Mouse (Mus musculus): ENCODE measurements around the gene Spn. TPM values are rescaled to one million over a fixed set of nuclear protein-coding genes. Genes with fewer than 3 reads are reported as not detected.

Spn gene
- 100 to 1,000 TPM in 1 of 2 experiments, 10 to 100 TPM in 1; 81.1 to 120 TPM for polyA plus RNA-seq (2017; shearing (Covaris generic))

DNA sequence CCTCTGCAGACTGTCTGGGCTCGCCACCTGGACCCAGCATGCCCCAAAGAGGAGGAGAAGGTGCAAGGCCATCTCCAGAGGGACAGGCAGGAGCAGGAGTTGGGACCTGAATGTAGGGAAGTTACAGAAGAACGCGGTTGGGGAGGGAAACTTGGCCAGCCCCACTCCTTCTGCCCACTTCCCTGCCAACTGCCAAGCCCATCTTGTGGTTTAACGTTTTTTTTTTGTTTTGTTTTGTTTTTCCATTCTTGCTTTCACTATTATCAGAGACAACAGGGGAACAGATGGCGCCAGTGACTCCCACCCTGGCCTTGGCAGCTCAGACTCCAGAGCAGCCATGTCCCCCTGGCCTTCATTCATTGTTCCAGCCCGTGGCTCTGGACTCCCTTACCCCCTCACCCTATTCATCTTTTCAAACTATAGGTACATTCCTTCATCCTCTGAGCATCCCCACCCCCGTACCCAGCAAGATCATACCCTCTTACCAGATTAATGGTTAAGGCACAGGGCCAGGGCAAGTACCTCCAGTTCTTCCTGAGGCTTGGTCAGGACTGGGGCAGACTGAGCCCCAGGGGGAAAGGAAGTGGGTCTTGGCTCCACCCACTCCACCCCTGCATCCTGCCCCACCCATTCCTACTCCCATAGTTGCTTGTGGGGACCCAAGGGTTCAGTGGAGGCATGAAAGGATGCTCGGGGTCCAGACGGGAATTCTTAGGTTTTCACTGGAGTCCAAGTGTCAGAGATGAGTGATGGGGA, at the start of gene Spn:
Gene Spn, minus strand, starts transcription at position 562 of the 756 bp plus-strand sequence.

GRCm38 (mm10) chr7:127121911-127122270, 15.7 kb downstream of the Spn start, which contains the start of gene Qprt:
Gene Qprt, minus strand, starts transcription at chr7:127122226.

GRCm38 (mm10) chr7:127091114-127091896, 46.3 kb downstream of the Spn start, which contains the start of gene AI467606:
Gene AI467606, plus strand, starts transcription at chr7:127091359.

DNA sequence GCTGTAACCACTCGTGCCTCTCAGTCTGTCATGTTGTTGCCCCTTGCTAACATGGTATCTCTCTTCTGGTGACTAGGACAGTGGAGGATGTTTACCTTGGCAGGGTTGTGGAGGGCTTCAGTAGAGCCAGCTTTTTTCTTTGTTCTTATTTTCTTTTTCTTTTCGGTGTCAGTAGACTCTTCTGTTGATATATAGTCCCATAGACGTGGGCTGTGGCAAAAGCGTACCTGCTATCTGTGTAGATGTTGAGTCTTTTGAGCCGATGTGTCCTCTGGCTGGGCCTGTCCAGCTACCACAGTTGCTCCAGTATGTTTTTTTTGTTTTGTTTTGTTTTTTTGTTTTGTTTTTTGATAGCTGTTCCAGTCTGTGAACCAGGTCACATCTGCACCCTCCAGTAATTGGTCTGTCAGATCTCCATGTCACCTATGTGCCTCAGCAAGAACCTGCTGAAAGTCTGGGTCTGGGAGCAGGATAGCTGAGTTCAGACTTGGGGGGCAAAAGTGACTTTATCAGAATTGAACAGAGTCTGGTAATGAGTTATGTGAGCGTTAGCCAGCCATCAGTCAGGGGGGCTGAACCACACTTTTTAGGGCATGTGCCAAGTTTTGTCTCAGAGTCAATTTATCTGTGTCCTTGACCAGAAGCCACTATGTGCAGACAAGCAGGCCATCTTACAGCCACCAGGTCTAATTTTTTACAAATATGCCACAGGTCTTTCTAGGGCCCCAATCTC, 50.2 kb downstream of the Spn start, which contains the start of gene Zg16:
Gene Zg16, minus strand, starts transcription at position 51 of the 733 bp plus-strand sequence.

Other genes starting within 250 kb of the Spn start
- gene Tmem219, start 214.9 kb downstream of the Spn start, polyA plus RNA-seq (2017; shearing (Covaris generic)), result 10 to 100 TPM; 39.4 to 53.1 TPM
- 10 to 100 TPM; 31.6 to 38.0 TPM for gene Kctd13, start 208.9 kb downstream of the Spn start, polyA plus RNA-seq (2017; shearing (Covaris generic))
- gene Asphd1, start 188.2 kb downstream of the Spn start, polyA plus RNA-seq (2017; shearing (Covaris generic)), result under 1 TPM; 0.19 to 0.69 TPM
- 1 to 10 TPM in 1 of 2 experiments, under 1 TPM in 1; 0.74 to 1.0 TPM for gene Sez6l2, start 187.3 kb downstream of the Spn start, polyA plus RNA-seq (2017; shearing (Covaris generic))
- gene Cdipt, start 161.9 kb downstream of the Spn start, polyA plus RNA-seq (2017; shearing (Covaris generic)), result 100 to 1,000 TPM; 248 to 261 TPM
- 1 to 10 TPM in 1 of 2 experiments, under 1 TPM in 1; 0.94 to 3.5 TPM for gene Cdiptos, start 161.7 kb downstream of the Spn start, polyA plus RNA-seq (2017; shearing (Covaris generic))
- 10 to 100 TPM; 49.5 to 51.3 TPM for gene Mvp, start 123.2 kb downstream of the Spn start, polyA plus RNA-seq (2017; shearing (Covaris generic))
- 1 to 10 TPM in 1 of 2 experiments, under 1 TPM in 1; 0.71 to 3.4 TPM for gene Pagr1b, start 121.3 kb downstream of the Spn start, polyA plus RNA-seq (2017; shearing (Covaris generic))
- 100 to 1,000 TPM; 140 to 147 TPM for gene Pagr1a, start 120.5 kb downstream of the Spn start, polyA plus RNA-seq (2017; shearing (Covaris generic))
- 10 to 100 TPM; 35.6 to 68.8 TPM for gene Gm42742, start 116.7 kb downstream of the Spn start, polyA plus RNA-seq (2017; shearing (Covaris generic))
- gene Prrt2, start 116.6 kb downstream of the Spn start, polyA plus RNA-seq (2017; shearing (Covaris generic)), result 10 to 100 TPM in 1 of 2 experiments, 1 to 10 TPM in 1; 9.5 to 16.8 TPM
- 100 to 1,000 TPM; 152 to 157 TPM for gene Maz, start 110.8 kb downstream of the Spn start, polyA plus RNA-seq (2017; shearing (Covaris generic))
- 10 to 100 TPM; 10.1 to 11.0 TPM for gene Kif22, start 95.4 kb downstream of the Spn start, polyA plus RNA-seq (2017; shearing (Covaris generic))
- gene Zg16, start 50.5 kb downstream of the Spn start, polyA plus RNA-seq (2017; shearing (Covaris generic)), result 1 to 10 TPM in 1 of 2 experiments, not detected in 1; 1.0 TPM
- gene AI467606, start 46.5 kb downstream of the Spn start, polyA plus RNA-seq (2017; shearing (Covaris generic)), result 100 to 1,000 TPM; 320 to 356 TPM
- 10 to 100 TPM; 17.9 to 21.1 TPM for gene Qprt, start 15.6 kb downstream of the Spn start, polyA plus RNA-seq (2017; shearing (Covaris generic))
- gene Cd2bp2, start 58.2 kb upstream of the Spn start, polyA plus RNA-seq (2017; shearing (Covaris generic)), result 10 to 100 TPM; 59.9 to 63.9 TPM
- gene Tbc1d10b, start 70.6 kb upstream of the Spn start, polyA plus RNA-seq (2017; shearing (Covaris generic)), result 100 to 1,000 TPM in 1 of 2 experiments, 10 to 100 TPM in 1; 71.6 to 101 TPM
- gene Mylpf, start 71.1 kb upstream of the Spn start, polyA plus RNA-seq (2017; shearing (Covaris generic)), result 10 to 100 TPM; 11.1 to 22.9 TPM
- gene Zfp553, start 95.2 kb upstream of the Spn start, polyA plus RNA-seq (2017; shearing (Covaris generic)), result 10 to 100 TPM; 20.4 to 32.8 TPM
- 100 to 1,000 TPM; 433 to 501 TPM for gene Sept1, start 95.3 kb upstream of the Spn start, polyA plus RNA-seq (2017; shearing (Covaris generic))
- 10 to 100 TPM; 14.6 to 20.7 TPM for gene Zfp771, start 106.5 kb upstream of the Spn start, polyA plus RNA-seq (2017; shearing (Covaris generic))
- gene Dctpp1, start 122.9 kb upstream of the Spn start, polyA plus RNA-seq (2017; shearing (Covaris generic)), result 10 to 100 TPM; 27.8 to 34.4 TPM
- 10 to 100 TPM; 34.4 to 44.5 TPM for gene Sephs2, start 136.2 kb upstream of the Spn start, polyA plus RNA-seq (2017; shearing (Covaris generic))
- 100 to 1,000 TPM; 325 to 340 TPM for gene Itgal, start 158.4 kb upstream of the Spn start, polyA plus RNA-seq (2017; shearing (Covaris generic))
- under 1 TPM in 1 of 2 experiments, not detected in 1; 0.55 TPM for gene Zfp768, start 207.8 kb upstream of the Spn start, polyA plus RNA-seq (2017; shearing (Covaris generic))
- gene Zfp747, start 238.2 kb upstream of the Spn start, polyA plus RNA-seq (2017; shearing (Covaris generic)), result 10 to 100 TPM; 15.1 to 22.7 TPM
- 10 to 100 TPM in 1 of 2 experiments, 1 to 10 TPM in 1; 7.4 to 15.1 TPM for gene 9130019O22Rik, start 249.3 kb upstream of the Spn start, polyA plus RNA-seq (2017; shearing (Covaris generic))